Mouse (Mus musculus): ENCODE measurements around the gene Slc26a10. TPM values are rescaled to one million over a fixed set of nuclear protein-coding genes. Genes with fewer than 3 reads are reported as not detected.
A peak's percentile ranks its signal among the peaks of the same experiment; 100 is the strongest.

Slc26a10 gene
- polyA plus RNA-seq, 2 experiments, result 1.3 to 1.7 TPM

GRCm38 (mm10) chr10:127125210-127126001, 55.0 kb downstream of the Slc26a10 start:
- TF ChIP-seq CTCF (IDR thresholded peaks at IDR 0.05; ENCODE audit: low read depth), result peak; percentile 70
- peak; percentile 78 for TF ChIP-seq EP300 (IDR thresholded peaks at IDR 0.05; ENCODE audit: low read depth)
- Histone ChIP-seq H3K9ac (replicated peaks) (no peak overlapping the region), H3K27me3 (ENCODE audit: control insufficient read depth, insufficient read depth, low read length) (no peaks in the 10 kb centered on the region), H3K4me3 (ENCODE audit: insufficient read depth in 1 of 2, low read depth in 2 of 2, low read length in 2 of 2) (no peak overlapping the region), H3K27ac (peak overlapping the region; percentile 62), H3K36me3 (replicated peaks; ENCODE audit: control insufficient read depth, insufficient read depth, low read depth) (no peaks in the 10 kb centered on the region), H3K4me1 (replicated peaks; ENCODE audit: control insufficient read depth in 2 of 2, insufficient read depth in 2 of 2, low read length in 1 of 2) (peaks cover 43 to 50% of the 10 kb centered on the region in 2 experiments), H3K9me3 (ENCODE audit: control insufficient read depth, low read length) (no peaks in the 10 kb centered on the region), H3K4me2 (ENCODE audit: low read depth) (no peak overlapping the region)
- ATAC-seq (ENCODE audit: insufficient read depth) (no peak), DNase-seq (ENCODE audit: low read depth in 3 of 3, low spot score in 3 of 3) (no peak)
- WGBS (ENCODE audit: insufficient replicate concordance), result 41% methylated on average over 9 of the region's 9 CpGs

- H3K9me3 ChIP-seq (ENCODE audit: control insufficient read depth, low read length), result no peaks in the 10 kb centered on the region
- no peaks in the 10 kb centered on the region for H3K27me3 ChIP-seq (ENCODE audit: control insufficient read depth, insufficient read depth, low read length)
- peaks cover 10% of the 10 kb centered on the region for H3K36me3 ChIP-seq (replicated peaks; ENCODE audit: control insufficient read depth, insufficient read depth, low read depth)
- DNase-seq (ENCODE audit: low read depth in 3 of 3, low spot score in 3 of 3), result peak; percentile 62 to 73 (median 67)
- peak overlapping the region; percentile 73 for H3K4me2 ChIP-seq (ENCODE audit: low read depth)
- peak overlapping the region; percentile 49 for H3K9ac ChIP-seq (replicated peaks)
- ATAC-seq (ENCODE audit: insufficient read depth), result no peak
- no peak for TF ChIP-seq EP300 (IDR thresholded peaks at IDR 0.05; ENCODE audit: low read depth)
- peak; percentile 81 for TF ChIP-seq CTCF (IDR thresholded peaks at IDR 0.05; ENCODE audit: low read depth)
- peak overlapping the region; percentile 78 for H3K27ac ChIP-seq
- peak overlapping the region; percentile 46 to 56 for H3K4me3 ChIP-seq (ENCODE audit: insufficient read depth in 1 of 2, low read depth in 2 of 2, low read length in 2 of 2)
- WGBS (ENCODE audit: insufficient replicate concordance), result 26% methylated on average over 4 of the region's 4 CpGs
- H3K4me1 ChIP-seq (replicated peaks; ENCODE audit: control insufficient read depth in 2 of 2, insufficient read depth in 2 of 2, low read length in 1 of 2), result peaks cover 45 to 50% of the 10 kb centered on the region in 2 experiments
These were observed 57.0 kb downstream of the Slc26a10 start for GRCm38 (mm10) chr10:127123436-127123805.

GRCm38 (mm10) chr10:127122784-127123435, 57.5 kb downstream of the Slc26a10 start:
- Histone ChIP-seq H3K27me3 (ENCODE audit: control insufficient read depth, insufficient read depth, low read length) (no peaks in the 10 kb centered on the region), H3K27ac (peak overlapping the region; percentile 78), H3K4me3 (ENCODE audit: insufficient read depth in 1 of 2, low read depth in 2 of 2, low read length in 2 of 2) (peak overlapping the region; percentile 46 to 56), H3K4me2 (ENCODE audit: low read depth) (peak overlapping the region; percentile 73), H3K9me3 (ENCODE audit: control insufficient read depth, low read length) (no peaks in the 10 kb centered on the region), H3K4me1 (replicated peaks; ENCODE audit: control insufficient read depth in 2 of 2, insufficient read depth in 2 of 2, low read length in 1 of 2) (peaks cover 43 to 46% of the 10 kb centered on the region in 2 experiments), H3K36me3 (replicated peaks; ENCODE audit: control insufficient read depth, insufficient read depth, low read depth) (peaks cover 13% of the 10 kb centered on the region), H3K9ac (replicated peaks) (peak overlapping the region; percentile 49)
- DNase-seq (ENCODE audit: low read depth in 3 of 3, low spot score in 3 of 3), result peak; percentile 72 to 77 (median 76)
- TF ChIP-seq EP300 (IDR thresholded peaks at IDR 0.05; ENCODE audit: low read depth) (no peak), CTCF (IDR thresholded peaks at IDR 0.05; ENCODE audit: low read depth) (no peak)
- 18% methylated on average over 13 of the region's 13 CpGs for WGBS (ENCODE audit: insufficient replicate concordance)
- peak; percentile 57 for ATAC-seq (ENCODE audit: insufficient read depth)

- Histone ChIP-seq H3K9me3 (ENCODE audit: control insufficient read depth, low read length) (no peaks in the 10 kb centered on the region), H3K4me1 (replicated peaks; ENCODE audit: control insufficient read depth in 2 of 2, insufficient read depth in 2 of 2, low read length in 1 of 2) (peaks cover 37 to 40% of the 10 kb centered on the region in 2 experiments)
These were observed 58.4 kb downstream of the Slc26a10 start for GRCm38 (mm10) chr10:127122018-127122417.

More at GRCm38 (mm10) chr10:127122018-127122417, 58.4 kb downstream of the Slc26a10 start:
- Histone ChIP-seq H3K27ac (peak overlapping the region; percentile 78), H3K27me3 (ENCODE audit: control insufficient read depth, insufficient read depth, low read length) (no peaks in the 10 kb centered on the region), H3K36me3 (replicated peaks; ENCODE audit: control insufficient read depth, insufficient read depth, low read depth) (peaks cover 18% of the 10 kb centered on the region), H3K9ac (replicated peaks) (no peak overlapping the region; the same call in 1 of the 2 replicates), H3K4me2 (ENCODE audit: low read depth) (peak overlapping the region; percentile 73), H3K4me3 (ENCODE audit: insufficient read depth in 1 of 2, low read depth in 2 of 2, low read length in 2 of 2) (no peak overlapping the region)
- DNase-seq (ENCODE audit: low read depth in 3 of 3, low spot score in 3 of 3) (no peak), ATAC-seq (ENCODE audit: insufficient read depth) (no peak)
- 73% methylated on average over 3 of the region's 3 CpGs for WGBS (ENCODE audit: insufficient replicate concordance)
- TF ChIP-seq EP300 (IDR thresholded peaks at IDR 0.05; ENCODE audit: low read depth), result no peak

Other genes starting within 250 kb of the Slc26a10 start
- gene Ctdsp2, start 201.9 kb downstream of the Slc26a10 start, polyA plus RNA-seq (2012; rRNA removed), result 18.8 and 19.4 TPM in 2 replicates
- 13.3 and 15.8 TPM in 2 replicates for gene Ctdsp2, start 201.9 kb downstream of the Slc26a10 start, polyA plus RNA-seq (2014; fragmentation: Nextera tagmentation; extraction: Ambion mirVana)
- 0.02 and 0.12 TPM in 2 replicates for gene Avil, start 179.9 kb downstream of the Slc26a10 start, polyA plus RNA-seq (2012; rRNA removed)
- gene Avil, start 179.9 kb downstream of the Slc26a10 start, polyA plus RNA-seq (2014; fragmentation: Nextera tagmentation; extraction: Ambion mirVana), result 0.03 TPM in 1 of 2 replicates, not detected in the other
- gene Tsfm, start 149.8 kb downstream of the Slc26a10 start, polyA plus RNA-seq (2012; rRNA removed), result 22.8 and 26.7 TPM in 2 replicates
- 40.7 and 49.2 TPM in 2 replicates for gene Tsfm, start 149.8 kb downstream of the Slc26a10 start, polyA plus RNA-seq (2014; fragmentation: Nextera tagmentation; extraction: Ambion mirVana)
- gene Mettl1, start 139.2 kb downstream of the Slc26a10 start, polyA plus RNA-seq (2012; rRNA removed), result 10.6 and 12.5 TPM in 2 replicates
- 18.1 and 19.3 TPM in 2 replicates for gene Mettl1, start 139.2 kb downstream of the Slc26a10 start, polyA plus RNA-seq (2014; fragmentation: Nextera tagmentation; extraction: Ambion mirVana)
- gene Eef1akmt3, start 139.1 kb downstream of the Slc26a10 start, polyA plus RNA-seq (2012; rRNA removed), result 0.08 and 0.09 TPM in 2 replicates
- 0.04 TPM in 1 of 2 replicates, not detected in the other for gene Eef1akmt3, start 139.1 kb downstream of the Slc26a10 start, polyA plus RNA-seq (2014; fragmentation: Nextera tagmentation; extraction: Ambion mirVana)
- 0.07 and 0.08 TPM in 2 replicates for gene Cyp27b1, start 132.4 kb downstream of the Slc26a10 start, polyA plus RNA-seq (2012; rRNA removed)
- gene Cyp27b1, start 132.4 kb downstream of the Slc26a10 start, polyA plus RNA-seq (2014; fragmentation: Nextera tagmentation; extraction: Ambion mirVana), result not detected in 2 replicates
- gene March9, start 120.5 kb downstream of the Slc26a10 start, polyA plus RNA-seq (2012; rRNA removed), result 0.07 and 0.12 TPM in 2 replicates
- not detected in 2 replicates for gene March9, start 120.5 kb downstream of the Slc26a10 start, polyA plus RNA-seq (2014; fragmentation: Nextera tagmentation; extraction: Ambion mirVana)
- gene Cdk4, start 117.1 kb downstream of the Slc26a10 start, polyA plus RNA-seq (2012; rRNA removed), result 175 and 221 TPM in 2 replicates
- gene Cdk4, start 117.1 kb downstream of the Slc26a10 start, polyA plus RNA-seq (2014; fragmentation: Nextera tagmentation; extraction: Ambion mirVana), result 519 and 576 TPM in 2 replicates
- 35.8 and 41.8 TPM in 2 replicates for gene Tspan31, start 110.4 kb downstream of the Slc26a10 start, polyA plus RNA-seq (2012; rRNA removed)
- 18.9 and 23.8 TPM in 2 replicates for gene Tspan31, start 110.4 kb downstream of the Slc26a10 start, polyA plus RNA-seq (2014; fragmentation: Nextera tagmentation; extraction: Ambion mirVana)
- gene Agap2, start 105.4 kb downstream of the Slc26a10 start, polyA plus RNA-seq (2012; rRNA removed), result 3.0 and 3.7 TPM in 2 replicates
- gene Agap2, start 105.4 kb downstream of the Slc26a10 start, polyA plus RNA-seq (2014; fragmentation: Nextera tagmentation; extraction: Ambion mirVana), result 0.57 and 0.59 TPM in 2 replicates
- gene Os9, start 59.5 kb downstream of the Slc26a10 start, polyA plus RNA-seq (2012; rRNA removed), result 20.9 and 25.0 TPM in 2 replicates
- gene Os9, start 59.5 kb downstream of the Slc26a10 start, polyA plus RNA-seq (2014; fragmentation: Nextera tagmentation; extraction: Ambion mirVana), result 22.9 and 29.9 TPM in 2 replicates
- gene B4galnt1, start 15.4 kb downstream of the Slc26a10 start, polyA plus RNA-seq (2012; rRNA removed), result 9.9 and 10.4 TPM in 2 replicates
- gene B4galnt1, start 15.4 kb downstream of the Slc26a10 start, polyA plus RNA-seq (2014; fragmentation: Nextera tagmentation; extraction: Ambion mirVana), result 14.6 and 17.1 TPM in 2 replicates
- 6.9 and 7.7 TPM in 2 replicates for gene Arhgef25, start 9.4 kb upstream of the Slc26a10 start, polyA plus RNA-seq (2012; rRNA removed)
- 3.4 and 4.8 TPM in 2 replicates for gene Arhgef25, start 9.4 kb upstream of the Slc26a10 start, polyA plus RNA-seq (2014; fragmentation: Nextera tagmentation; extraction: Ambion mirVana)
- gene Dtx3, start 15.1 kb upstream of the Slc26a10 start, polyA plus RNA-seq (2012; rRNA removed), result 35.9 and 38.6 TPM in 2 replicates
- gene Dtx3, start 15.1 kb upstream of the Slc26a10 start, polyA plus RNA-seq (2014; fragmentation: Nextera tagmentation; extraction: Ambion mirVana), result 11.2 and 15.0 TPM in 2 replicates
- 28.2 and 31.2 TPM in 2 replicates for gene Pip4k2c, start 30.9 kb upstream of the Slc26a10 start, polyA plus RNA-seq (2012; rRNA removed)
- gene Pip4k2c, start 30.9 kb upstream of the Slc26a10 start, polyA plus RNA-seq (2014; fragmentation: Nextera tagmentation; extraction: Ambion mirVana), result 25.7 and 31.1 TPM in 2 replicates
- 0.11 and 0.19 TPM in 2 replicates for gene Kif5a, start 82.7 kb upstream of the Slc26a10 start, polyA plus RNA-seq (2012; rRNA removed)
- 0.01 and 0.03 TPM in 2 replicates for gene Kif5a, start 82.7 kb upstream of the Slc26a10 start, polyA plus RNA-seq (2014; fragmentation: Nextera tagmentation; extraction: Ambion mirVana)
- gene Dctn2, start 85.7 kb upstream of the Slc26a10 start, polyA plus RNA-seq (2012; rRNA removed), result 53.8 and 58.7 TPM in 2 replicates
- 59.2 and 64.7 TPM in 2 replicates for gene Dctn2, start 85.7 kb upstream of the Slc26a10 start, polyA plus RNA-seq (2014; fragmentation: Nextera tagmentation; extraction: Ambion mirVana)
- gene Mbd6, start 108.4 kb upstream of the Slc26a10 start, polyA plus RNA-seq (2012; rRNA removed), result 9.7 and 11.0 TPM in 2 replicates
- 5.6 and 6.2 TPM in 2 replicates for gene Mbd6, start 108.4 kb upstream of the Slc26a10 start, polyA plus RNA-seq (2014; fragmentation: Nextera tagmentation; extraction: Ambion mirVana)
- 53.6 and 63.4 TPM in 2 replicates for gene Mars, start 131.1 kb upstream of the Slc26a10 start, polyA plus RNA-seq (2012; rRNA removed)
- gene Mars, start 131.1 kb upstream of the Slc26a10 start, polyA plus RNA-seq (2014; fragmentation: Nextera tagmentation; extraction: Ambion mirVana), result 101 and 115 TPM in 2 replicates
- 7.3 and 8.8 TPM in 2 replicates for gene Arhgap9, start 141.3 kb upstream of the Slc26a10 start, polyA plus RNA-seq (2012; rRNA removed)
- 12.4 and 13.4 TPM in 2 replicates for gene Arhgap9, start 141.3 kb upstream of the Slc26a10 start, polyA plus RNA-seq (2014; fragmentation: Nextera tagmentation; extraction: Ambion mirVana)
- gene Gli1, start 161.3 kb upstream of the Slc26a10 start, polyA plus RNA-seq (2012; rRNA removed), result 1.1 and 1.4 TPM in 2 replicates
- 0.15 and 0.27 TPM in 2 replicates for gene Gli1, start 161.3 kb upstream of the Slc26a10 start, polyA plus RNA-seq (2014; fragmentation: Nextera tagmentation; extraction: Ambion mirVana)
- 0.59 and 0.61 TPM in 2 replicates for gene Inhbe, start 173.8 kb upstream of the Slc26a10 start, polyA plus RNA-seq (2012; rRNA removed)
- gene Inhbe, start 173.8 kb upstream of the Slc26a10 start, polyA plus RNA-seq (2014; fragmentation: Nextera tagmentation; extraction: Ambion mirVana), result 0.28 and 0.38 TPM in 2 replicates
- 1.5 and 2.0 TPM in 2 replicates for gene Inhbc, start 189.8 kb upstream of the Slc26a10 start, polyA plus RNA-seq (2012; rRNA removed)
- 2.1 and 2.4 TPM in 2 replicates for gene Inhbc, start 189.8 kb upstream of the Slc26a10 start, polyA plus RNA-seq (2014; fragmentation: Nextera tagmentation; extraction: Ambion mirVana)
- 10.9 and 16.2 TPM in 2 replicates for gene R3hdm2, start 199.7 kb upstream of the Slc26a10 start, polyA plus RNA-seq (2012; rRNA removed)
- gene R3hdm2, start 199.7 kb upstream of the Slc26a10 start, polyA plus RNA-seq (2014; fragmentation: Nextera tagmentation; extraction: Ambion mirVana), result 9.0 and 14.0 TPM in 2 replicates